Mouse (Mus musculus) bone marrow macrophage, adult 2 months (primary cell): ENCODE results near the gene Mmp27. TPM values are rescaled to one million over a fixed set of nuclear protein-coding genes. Genes with fewer than 3 reads are reported as not detected.

Experiments used
- H3K27ac ChIP-seq: 2 replicates; pipeline ENCODE4 v1.5.1; 2012; ENCODE audit warnings: low read depth, low read length; ENCODE audit not compliant: insufficient read depth
- H3K4me1 ChIP-seq: 2 replicates; pipeline ENCODE4 v1.6.1; 2012; ENCODE audit warnings: low read length; ENCODE audit not compliant: control insufficient read depth, insufficient read depth
- H3K4me3 ChIP-seq: 2 replicates; pipeline ENCODE4 v1.5.1; 2012; ENCODE audit warnings: mild to moderate bottlenecking, low read length, moderate library complexity; ENCODE audit not compliant: insufficient read depth
- CTCF ChIP-seq: IDR thresholded peaks from 2 replicates; pipeline ENCODE4 v1.5.1; 2012; ENCODE audit warnings: low read depth, mild to moderate bottlenecking, low read length, moderate library complexity
- POLR2A ChIP-seq: IDR thresholded peaks from 2 replicates; pipeline ENCODE4 v1.6.1; 2012; ENCODE audit warnings: mild to moderate bottlenecking, low read depth, low read length, borderline replicate concordance
- polyA plus RNA-seq: library from polyadenylated mRNA; stranded (reverse); fragments of >200 nt; gene quantifications from 2 replicates; pipeline ENCODE4 v1.2.4, GENCODE M21; 2012; ENCODE audit not compliant: missing spikeins, insufficient read depth, insufficient read length

Gene Mmp27
- 18.2 and 19.3 TPM in 2 replicates for polyA plus RNA-seq

- Histone ChIP-seq H3K27ac (peak within 1 kb of the TSS; percentile 97), H3K4me1 (peaks cover 54% of the 10 kb centered on the region), H3K4me3 (peak within 1 kb of the TSS; percentile 18; the same call in 1 of the 2 replicates)
- TF ChIP-seq CTCF (no peak), POLR2A (no peak)
Observed at GRCm38 (mm10) chr9:7571162-7571561, at the start of gene Mmp27. Gene Mmp27, plus strand, starts transcription at chr9:7571396.

GRCm38 (mm10) chr9:7526255-7526940 lies 44.8 kb upstream of the Mmp27 start:
- H3K27ac ChIP-seq = no peak overlapping the region
- no peak for TF ChIP-seq POLR2A
- no peak for TF ChIP-seq CTCF
- peaks cover 4% of the 10 kb centered on the region; the same call in 1 of the 2 replicates for H3K4me1 ChIP-seq
- H3K4me3 ChIP-seq = no peak overlapping the region

- peaks cover 4% of the 10 kb centered on the region; the same call in 1 of the 2 replicates for H3K4me1 ChIP-seq
- no peak for TF ChIP-seq CTCF
- no peak for TF ChIP-seq POLR2A
- H3K27ac ChIP-seq = no peak overlapping the region
Observed at GRCm38 (mm10) chr9:7542763-7543162, 28.4 kb upstream of the Mmp27 start.

GRCm38 (mm10) chr9:7544923-7545457 lies 26.2 kb upstream of the Mmp27 start:
- no peak for TF ChIP-seq POLR2A
- TF ChIP-seq CTCF = no peak
- Histone ChIP-seq H3K4me1 (peaks cover 4% of the 10 kb centered on the region; the same call in 1 of the 2 replicates), H3K27ac (no peak overlapping the region), H3K4me3 (no peak overlapping the region)

More at GRCm38 (mm10) chr9:7542763-7543162, 28.4 kb upstream of the Mmp27 start:
- H3K4me3 ChIP-seq = no peak overlapping the region

- no peak overlapping the region for H3K27ac ChIP-seq
- H3K4me3 ChIP-seq = no peak overlapping the region
- TF ChIP-seq POLR2A = no peak
- no peak for TF ChIP-seq CTCF
- H3K4me1 ChIP-seq = peaks cover 4% of the 10 kb centered on the region; the same call in 1 of the 2 replicates
Observed at GRCm38 (mm10) chr9:7545471-7545870, 25.7 kb upstream of the Mmp27 start.

GRCm38 (mm10) chr9:7545920-7546319 lies 25.3 kb upstream of the Mmp27 start:
- TF ChIP-seq POLR2A (no peak), CTCF (no peak)
- Histone ChIP-seq H3K27ac (no peak overlapping the region), H3K4me3 (no peak overlapping the region), H3K4me1 (peaks cover 4% of the 10 kb centered on the region; the same call in 1 of the 2 replicates)

- Histone ChIP-seq H3K27ac (no peak overlapping the region), H3K4me3 (no peak overlapping the region), H3K4me1 (peaks cover 13% of the 10 kb centered on the region)
- no peak for TF ChIP-seq POLR2A
- TF ChIP-seq CTCF = no peak
Observed at GRCm38 (mm10) chr9:7551943-7552342, 19.3 kb upstream of the Mmp27 start.

GRCm38 (mm10) chr9:7553536-7553935 lies 17.7 kb upstream of the Mmp27 start:
- Histone ChIP-seq H3K4me1 (peaks cover 24% of the 10 kb centered on the region), H3K4me3 (no peak overlapping the region), H3K27ac (no peak overlapping the region)
- TF ChIP-seq POLR2A (no peak), CTCF (no peak)

- H3K27ac ChIP-seq = no peak overlapping the region
- peaks cover 26% of the 10 kb centered on the region for H3K4me1 ChIP-seq
- TF ChIP-seq POLR2A (no peak), CTCF (no peak)
- no peak overlapping the region for H3K4me3 ChIP-seq
Observed at GRCm38 (mm10) chr9:7554382-7554781, 16.8 kb upstream of the Mmp27 start.
